Mouse (Mus musculus): ENCODE measurements at regions not wholly inside any gene's neighbourhood (a gene's known extent, or its start where the extent isn't known, plus 50 kb on each side); places are given as distances from the start of the nearest gene placed in this dataset.

- ATAC-seq (ENCODE audit: low FRiP score, low read depth) = no peak
- H3K9ac ChIP-seq = no peak overlapping the region
- H3K4me3 ChIP-seq = no peak overlapping the region
- no peak overlapping the region for H3K27ac ChIP-seq (replicated peaks)
- H3K9me3 ChIP-seq = no peaks in the 10 kb centered on the region
- 84% methylated on average over 5 of the region's 5 CpGs for WGBS
- no peaks in the 10 kb centered on the region for H3K4me1 ChIP-seq (replicated peaks)
- no peaks in the 10 kb centered on the region for H3K36me3 ChIP-seq
- no peaks in the 10 kb centered on the region for H3K27me3 ChIP-seq
- H3K4me2 ChIP-seq = no peak overlapping the region
Measured at GRCm38 (mm10) chr2:131403543-131404217, 51.0 kb upstream of the Rnf24 start.

Measured in hindbrain, embryonic 15.5 days (tissue).